Mouse (Mus musculus): ENCODE data around the gene Olfr1113.
"Not testable (repeated sequence)": the region's sequence is repeated elsewhere in the genome, so short reads cannot be mapped to it uniquely, and the experiment has no call there.

The Olfr1113 gene

GRCm38 (mm10) chr2:87208670-87209069 lies at the start of gene Olfr1113:
Gene Olfr1113, plus strand, starts transcription at chr2:87208970.
- DNase-seq (ENCODE audit: low spot score) = no peak

DNA sequence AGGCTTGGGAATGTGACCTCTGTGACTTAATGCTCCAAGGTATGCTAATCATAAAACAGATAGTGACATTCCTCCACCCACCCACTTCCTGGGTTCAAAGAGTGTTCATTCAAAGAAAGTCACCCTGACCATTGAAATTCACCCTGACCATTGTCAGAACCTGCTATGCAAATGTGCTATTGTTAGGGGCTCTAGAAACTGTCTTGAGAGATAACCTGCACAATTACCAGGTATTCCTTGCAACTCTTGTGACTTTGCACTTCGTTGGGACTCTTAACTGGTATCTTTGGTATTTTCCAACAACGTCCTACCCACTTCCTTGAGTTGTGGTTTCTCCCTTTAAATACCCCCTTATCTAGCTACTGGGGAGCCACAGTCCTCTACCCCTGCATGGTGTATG lies 41.0 kb upstream of the Olfr1113 start:
- not testable (repeated sequence) for DNase-seq (ENCODE audit: low spot score)

DNA sequence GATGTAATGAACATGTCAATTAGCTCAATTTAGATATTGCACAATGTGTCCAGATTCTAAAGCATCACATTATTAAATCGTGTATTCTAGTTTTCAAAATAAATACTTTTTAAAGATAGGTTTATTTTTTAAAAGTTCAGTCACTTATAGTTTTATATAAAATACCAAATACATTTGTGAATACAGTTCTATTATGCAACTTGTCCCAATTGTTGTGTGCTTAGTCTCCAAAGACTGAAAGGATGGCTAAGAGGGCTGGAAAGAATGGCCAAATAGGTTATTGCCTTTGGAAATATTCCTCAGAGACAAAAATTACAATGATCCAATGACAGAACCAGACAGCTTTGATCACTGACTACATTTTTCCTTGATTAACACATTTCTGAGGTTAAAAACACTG lies 21.3 kb upstream of the Olfr1113 start, which contains the start of gene Olfr1112:
Olfr1112 (plus strand) TSS at position 301 of the 400 bp plus-strand sequence.
- DNase-seq (ENCODE audit: low spot score) = no peak

DNA sequence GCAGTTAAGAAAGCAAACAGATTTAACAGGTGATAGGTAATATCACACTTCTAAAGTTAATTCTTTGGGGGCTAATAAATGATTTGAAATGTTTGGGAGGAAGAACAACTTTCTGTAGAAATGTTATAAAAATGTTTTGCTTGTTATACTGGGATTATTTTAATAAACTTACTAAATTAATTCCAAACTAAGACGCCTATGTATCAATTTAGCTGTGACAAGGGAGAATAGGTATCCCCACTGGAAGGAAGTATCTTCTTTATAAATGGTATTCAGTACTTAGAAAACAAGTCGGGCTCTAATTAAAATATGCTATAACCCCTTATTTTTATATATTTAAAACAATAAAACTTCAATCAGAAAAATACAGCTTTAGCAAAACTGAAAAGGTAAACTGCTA lies 38.9 kb downstream of the Olfr1113 start, which contains the start of gene Olfr1115:
Olfr1115 (plus strand) TSS at position 301 of the 400 bp plus-strand sequence.
- no peak for DNase-seq (ENCODE audit: low spot score)
